Mouse (Mus musculus) testis, adult 10 weeks (tissue): ENCODE data around the gene Tmem135. TPM values are rescaled to one million over a fixed set of nuclear protein-coding genes. Genes with fewer than 3 reads are reported as not detected.

Experiments used
- polyA plus RNA-seq: library from polyadenylated mRNA; stranded (reverse); fragments of 350-450 nt; fragmentation: Illumina TruSeq; extraction: RNeasy Lipid Tissue Mini Kit (QIAGEN cat#74804); gene quantifications from one replicate; pipeline ENCODE4 v1.2.3, GENCODE M21; 2014; ENCODE audit warnings: low read depth, low replicate concordance

Gene Tmem135
- 14.6 TPM for polyA plus RNA-seq

DNA sequence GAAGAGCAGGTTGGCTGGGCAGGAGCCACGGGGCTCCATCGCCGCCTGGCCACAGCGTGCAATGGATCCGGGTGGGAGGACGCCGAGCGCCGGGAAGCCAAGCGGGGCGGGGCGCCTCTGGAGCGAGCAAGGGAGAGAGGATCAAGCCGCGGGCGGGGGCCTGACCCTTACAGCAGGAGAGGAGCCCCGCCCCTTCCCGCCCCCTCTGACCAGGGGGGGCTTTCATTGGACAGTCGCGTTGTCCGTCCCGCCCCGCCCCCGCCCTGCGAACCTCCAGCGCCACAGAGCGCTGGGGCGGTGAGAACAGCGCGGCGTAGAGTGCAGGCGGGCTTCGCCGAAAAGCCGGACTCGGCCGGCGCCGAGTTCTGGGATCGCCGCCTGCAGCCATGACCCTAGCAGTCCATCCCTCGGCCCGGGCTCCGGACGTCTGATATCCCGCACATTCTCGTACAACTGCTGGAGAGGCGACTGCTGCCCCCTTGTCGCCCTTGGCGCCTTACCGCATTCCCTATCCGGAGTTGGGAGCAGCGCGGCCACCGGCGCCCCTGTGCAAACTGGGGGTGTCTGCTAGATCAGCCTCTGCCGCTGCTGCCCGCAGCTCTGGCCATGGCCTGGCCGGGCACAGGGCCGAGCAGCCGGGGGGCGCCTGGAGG is at the start of gene Tmem135, which contains the start of gene Fzd4:
Tmem135 (minus strand) TSS at position 142 of the 653 bp plus-strand sequence.
Fzd4 (plus strand) TSS at position 275 of the 653 bp plus-strand sequence.

Other genes starting within 250 kb of the Tmem135 start
- 3.2 TPM for gene Fzd4, start 133 bp upstream of the Tmem135 start, polyA plus RNA-seq
- 4.6 TPM for gene Prss23, start 123.0 kb upstream of the Tmem135 start, polyA plus RNA-seq
- 7.5 TPM for gene Me3, start 228.2 kb upstream of the Tmem135 start, polyA plus RNA-seq